Mouse (Mus musculus) urinary bladder, postnatal 10 days (tissue): ENCODE measurements around the gene Acaa1b.

Experiments used
- DNase-seq: peaks from one replicate; pipeline ENCODE4 v3.0.0; 2022; ENCODE audit warnings: low spot score

Gene Acaa1b

DNA sequence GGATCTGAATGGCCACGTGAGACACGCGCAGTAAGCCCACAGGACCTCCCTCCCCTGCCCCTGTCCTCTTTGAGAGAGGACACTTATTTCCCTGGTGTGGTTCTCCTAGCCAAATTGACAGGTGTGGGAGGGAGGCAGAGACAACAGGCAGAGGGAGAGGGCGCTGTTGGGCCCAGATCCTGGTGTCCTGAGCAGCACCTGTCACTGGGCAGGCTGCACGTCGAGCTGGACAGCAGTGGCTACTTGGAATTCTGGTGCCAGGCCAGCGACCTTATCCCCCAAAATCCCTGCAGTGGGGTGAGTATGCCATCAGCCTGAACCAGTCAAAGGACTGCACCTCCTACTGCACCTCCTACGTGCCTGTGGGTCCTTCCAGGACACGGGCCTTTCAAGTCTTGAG is 13.5 kb downstream of the Acaa1b start:
- DNase-seq: no peak

DNA sequence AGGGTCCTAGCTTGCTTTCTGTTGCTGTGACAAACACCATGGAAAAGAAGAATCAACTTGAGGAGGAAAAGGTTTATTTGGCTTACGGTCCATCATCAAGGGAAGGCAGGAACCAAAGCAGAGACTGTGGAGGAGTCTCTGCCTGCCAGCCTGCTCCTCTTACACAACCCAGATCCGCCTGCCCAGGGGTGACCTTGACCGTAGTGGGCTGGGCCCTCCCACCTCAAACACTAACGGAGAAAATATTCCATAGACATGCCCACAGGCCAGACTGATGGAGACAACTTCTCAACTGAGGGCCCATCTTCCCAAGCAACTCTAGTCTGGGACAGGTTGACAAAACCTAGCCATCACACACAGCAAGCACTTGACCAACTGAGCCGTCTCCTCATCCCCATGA is 14.8 kb downstream of the Acaa1b start:
- DNase-seq: no peak

GRCm38 (mm10) chr9:119138836-119139235 is 18.1 kb downstream of the Acaa1b start:
- DNase-seq: no peak

- no peak for DNase-seq
These were observed 26.2 kb downstream of the Acaa1b start for GRCm38 (mm10) chr9:119130692-119131091.

- no peak for DNase-seq
These were observed 28.3 kb downstream of the Acaa1b start for GRCm38 (mm10) chr9:119128436-119129181.

- no peak for DNase-seq
These were observed 34.1 kb downstream of the Acaa1b start for GRCm38 (mm10) chr9:119122596-119123369.

- DNase-seq: no peak
These were observed 36.7 kb downstream of the Acaa1b start for GRCm38 (mm10) chr9:119120168-119120560.

DNA sequence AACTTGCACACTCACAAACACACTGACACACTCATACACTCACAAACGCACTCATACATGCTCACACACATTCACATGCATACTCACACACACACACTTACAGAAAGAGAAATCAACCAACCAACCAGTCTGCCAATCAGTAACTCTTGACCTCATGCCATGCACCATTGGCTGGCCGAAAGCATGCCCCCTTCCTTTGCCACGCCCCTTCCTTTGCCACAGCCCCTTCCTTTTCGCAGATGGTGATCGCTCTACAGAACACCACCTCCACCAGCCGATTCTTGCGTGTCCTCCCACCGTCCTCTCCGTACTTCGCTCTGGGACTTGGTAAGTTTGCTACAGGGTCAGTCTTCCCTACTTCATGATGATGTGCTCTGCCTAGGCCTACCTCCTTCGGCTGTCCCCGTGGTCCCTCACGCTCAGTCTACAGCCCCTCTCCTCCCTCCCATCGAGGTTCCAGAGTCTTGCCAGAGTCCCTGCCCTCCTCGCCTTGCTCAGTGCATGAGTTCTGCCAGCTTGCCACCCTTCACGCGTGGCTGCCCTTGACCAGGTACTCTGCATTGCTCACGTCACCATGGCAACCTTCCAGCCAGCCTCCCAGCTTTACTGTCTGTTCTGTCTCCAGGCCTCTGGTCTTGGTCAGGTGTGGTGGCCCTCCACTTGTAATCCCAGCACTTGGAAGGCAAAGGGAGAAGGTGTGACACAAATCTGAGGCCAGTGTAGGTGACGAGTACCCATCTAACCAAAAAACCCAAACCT is 37.3 kb downstream of the Acaa1b start:
- no peak for DNase-seq

- no peak for DNase-seq
These were observed 42.0 kb downstream of the Acaa1b start for GRCm38 (mm10) chr9:119114911-119115310.

- no peak for DNase-seq
These were observed 46.3 kb downstream of the Acaa1b start for GRCm38 (mm10) chr9:119110640-119111039.

GRCm38 (mm10) chr9:119109685-119110353 is 47.1 kb downstream of the Acaa1b start:
- DNase-seq: no peak

DNA sequence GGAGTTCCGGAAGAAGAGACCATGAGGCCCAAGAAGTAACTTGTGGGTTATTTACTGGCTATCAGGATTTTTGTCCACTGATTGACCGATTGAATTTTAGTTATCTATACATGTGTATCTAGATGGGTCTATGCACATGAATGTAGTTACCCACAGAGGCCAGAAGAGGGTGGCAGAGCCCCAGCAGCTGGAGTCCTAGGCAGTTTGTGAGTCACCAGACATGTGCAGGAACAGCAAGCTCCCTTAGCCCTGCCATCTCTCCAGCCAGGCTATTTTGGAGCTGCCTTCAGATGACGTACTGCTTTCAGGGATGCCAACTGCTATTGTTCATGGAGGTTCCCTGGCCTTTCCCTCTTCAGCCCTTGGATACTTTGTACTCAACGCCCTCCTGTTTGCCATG is 49.3 kb downstream of the Acaa1b start:
- DNase-seq: no peak

DNA sequence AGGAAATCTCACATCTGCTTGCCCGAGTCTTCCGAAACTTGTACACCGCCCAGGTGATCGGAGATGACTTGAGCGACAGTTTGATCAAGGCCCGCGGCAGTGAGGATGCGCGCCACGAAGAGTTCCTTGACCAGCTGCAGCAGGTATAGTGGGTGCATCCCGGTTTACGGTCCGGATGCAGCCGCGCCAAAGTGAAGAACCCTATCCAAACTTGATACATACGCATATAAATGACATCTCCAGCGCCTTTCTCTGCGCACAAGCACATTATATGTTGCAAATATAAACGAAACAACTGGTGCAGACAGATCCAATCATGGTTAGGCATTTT is 54.1 kb downstream of the Acaa1b start:
- DNase-seq: no peak

DNA sequence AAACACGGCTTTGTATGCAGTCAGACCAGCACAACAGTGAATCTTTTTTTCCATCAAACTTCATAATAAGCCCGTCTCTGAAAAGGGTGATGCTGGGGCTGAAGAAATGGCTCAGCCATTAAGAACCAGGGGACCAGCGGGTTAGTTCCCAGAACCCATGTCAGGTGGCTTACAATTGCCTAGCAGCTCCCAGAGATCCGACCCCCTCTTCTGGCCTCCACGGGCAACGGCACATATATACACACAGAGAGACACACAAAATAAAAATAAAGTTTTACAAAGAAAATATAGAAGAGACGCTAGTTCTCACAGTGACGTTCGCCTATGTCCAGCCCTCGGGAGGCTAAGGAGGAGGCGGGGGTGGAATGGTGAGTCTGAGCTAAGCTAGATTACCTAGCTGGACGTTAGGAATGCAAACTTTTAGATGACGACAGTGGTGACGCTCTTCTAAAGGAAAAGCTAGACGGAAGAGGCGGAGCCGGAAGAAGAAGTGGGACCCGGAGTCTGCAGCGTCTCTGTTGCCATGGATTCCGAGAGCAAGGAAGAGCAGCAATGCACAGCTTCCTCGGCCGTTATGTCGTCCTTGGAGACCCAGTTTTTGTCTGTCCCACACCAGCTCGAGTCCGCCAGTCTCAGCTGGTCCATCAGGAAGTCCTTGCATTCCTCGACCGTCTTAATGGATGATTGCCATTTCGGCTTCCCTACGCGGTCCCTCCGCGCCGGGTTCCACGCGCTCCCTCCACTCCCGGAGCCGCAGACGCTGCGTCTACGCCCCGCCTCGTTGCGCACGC is 54.7 kb downstream of the Acaa1b start, which contains the start of gene Dlec1:
TSS of gene Dlec1 (plus strand) at position 487 of the 791 bp plus-strand sequence.
- no peak for DNase-seq

DNA sequence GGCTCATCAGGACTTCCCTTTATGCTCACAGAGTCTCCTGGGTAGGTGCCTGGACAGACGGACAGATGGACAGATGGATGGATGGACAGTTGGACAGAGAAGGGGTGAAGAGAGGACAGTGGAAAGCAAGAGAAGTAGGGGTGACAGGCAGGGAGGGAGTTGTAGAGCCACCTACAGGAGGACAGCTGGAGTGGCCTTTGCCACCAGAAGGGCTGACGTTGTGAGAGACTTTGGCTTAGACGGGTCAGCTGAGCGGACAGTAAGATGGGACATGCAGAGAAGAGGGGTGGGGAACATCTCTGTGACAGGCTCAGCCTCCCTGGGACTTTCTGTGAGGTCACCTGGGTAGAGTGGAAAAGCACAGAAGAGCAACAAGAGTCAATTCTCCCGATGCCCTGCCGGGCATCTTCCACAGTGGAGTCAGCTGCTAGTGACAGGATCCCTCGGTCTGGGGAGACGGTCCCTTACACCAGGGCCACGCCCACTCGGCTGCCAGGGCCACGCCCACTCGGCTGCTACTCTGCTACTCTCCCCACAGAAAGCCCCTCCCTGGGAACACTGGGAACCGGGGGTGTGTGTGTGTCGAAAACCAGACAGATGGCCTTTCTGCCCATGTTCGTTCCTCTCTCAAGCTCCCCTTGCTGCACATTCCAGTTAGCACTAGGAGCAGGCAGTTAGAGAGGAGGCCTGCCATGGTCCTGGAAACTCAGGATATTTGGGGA is 56.6 kb downstream of the Acaa1b start:
- no peak for DNase-seq
